Mouse (Mus musculus) G1E (cell line): Measurements from ENCODE around the gene Cep41.

Experiments used
- CTCF ChIP-seq: IDR thresholded peaks from 2 replicates; pipeline ENCODE4 v1.5.1; 2012; ENCODE audit warnings: low read depth, low read length, inconsistent platforms, mixed read lengths
- GATA1 ChIP-seq: IDR thresholded peaks from 2 replicates; pipeline ENCODE4 v1.6.1; 2012; ENCODE audit warnings: borderline replicate concordance, low read length, inconsistent platforms, mixed read lengths
- GATA2 ChIP-seq: IDR thresholded peaks from 2 replicates; pipeline ENCODE4 v1.6.1; 2012; ENCODE audit warnings: low read depth, low read length, inconsistent platforms, borderline replicate concordance
- POLR2AphosphoS5 ChIP-seq: IDR thresholded peaks from 2 replicates; pipeline ENCODE4 v1.6.1; 2012; ENCODE audit warnings: low read depth, low read length, inconsistent platforms; ENCODE audit not compliant: insufficient replicate concordance

GRCm38 (mm10) chr6:30709115-30709514, 15.6 kb upstream of the Cep41 start:
- TF ChIP-seq POLR2AphosphoS5 (no peak), CTCF (no peak), GATA2 (no peak), GATA1 (no peak)
